Mouse (Mus musculus) megakaryocyte-erythroid progenitor cell, adult 5-6 weeks (primary cell): Measurements from ENCODE around the gene Ctnna2. TPM values are rescaled to one million over a fixed set of nuclear protein-coding genes. Genes with fewer than 3 reads are reported as not detected.

Experiments
- ATAC-seq: replicated peaks from 2 replicates; pipeline ENCODE4 v1.8.0; 2016; ENCODE audit warnings: mild to moderate bottlenecking, inconsistent platforms; ENCODE audit not compliant: severe bottlenecking, poor library complexity, low FRiP score, low TSS enrichment
- total RNA-seq, 2 experiments: library from RNA; stranded (forward) in 1 of 2; stranded (reverse) in 1 of 2; fragments of 200-1000, 215-1000 nt in 1 of 2; fragments of >200 nt in 1 of 2; fragmentation: Nextera tagmentation in 1 of 2; gene quantifications; 2 replicates each; pipeline ENCODE4 v1.2.3; 2014 to 2017

Gene Ctnna2
- total RNA-seq, 2 experiments from 2014 or later: not detected

DNA sequence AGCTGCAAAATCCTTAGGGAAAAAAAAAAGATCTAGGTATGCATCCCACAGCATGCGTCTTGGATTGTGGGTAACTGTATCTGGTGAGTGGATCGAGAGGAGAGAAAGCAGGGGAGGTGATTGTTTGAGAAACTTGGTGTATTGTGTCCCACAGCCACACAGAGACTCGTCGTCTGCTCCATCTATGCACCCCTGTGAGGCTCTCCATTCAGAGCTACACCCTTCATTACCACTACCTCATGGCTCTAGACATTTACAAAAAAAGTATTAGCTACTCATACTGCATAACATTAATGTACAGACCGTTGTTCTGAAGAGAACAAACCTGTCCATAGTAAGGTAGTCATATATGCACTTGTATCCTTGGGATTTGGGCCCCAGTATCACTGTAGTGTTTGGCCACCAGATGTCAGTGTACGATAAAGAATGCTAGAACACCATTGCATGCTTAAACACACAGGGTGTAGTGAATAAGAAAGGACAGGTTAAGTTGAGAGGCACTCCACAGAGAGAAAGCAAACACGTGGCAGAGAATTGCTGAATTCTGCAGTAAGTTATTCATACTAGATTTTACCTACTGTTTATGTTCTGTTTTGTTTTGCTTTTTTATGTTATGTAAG, 350.8 kb downstream of the Ctnna2 start:
- no peak for ATAC-seq

DNA sequence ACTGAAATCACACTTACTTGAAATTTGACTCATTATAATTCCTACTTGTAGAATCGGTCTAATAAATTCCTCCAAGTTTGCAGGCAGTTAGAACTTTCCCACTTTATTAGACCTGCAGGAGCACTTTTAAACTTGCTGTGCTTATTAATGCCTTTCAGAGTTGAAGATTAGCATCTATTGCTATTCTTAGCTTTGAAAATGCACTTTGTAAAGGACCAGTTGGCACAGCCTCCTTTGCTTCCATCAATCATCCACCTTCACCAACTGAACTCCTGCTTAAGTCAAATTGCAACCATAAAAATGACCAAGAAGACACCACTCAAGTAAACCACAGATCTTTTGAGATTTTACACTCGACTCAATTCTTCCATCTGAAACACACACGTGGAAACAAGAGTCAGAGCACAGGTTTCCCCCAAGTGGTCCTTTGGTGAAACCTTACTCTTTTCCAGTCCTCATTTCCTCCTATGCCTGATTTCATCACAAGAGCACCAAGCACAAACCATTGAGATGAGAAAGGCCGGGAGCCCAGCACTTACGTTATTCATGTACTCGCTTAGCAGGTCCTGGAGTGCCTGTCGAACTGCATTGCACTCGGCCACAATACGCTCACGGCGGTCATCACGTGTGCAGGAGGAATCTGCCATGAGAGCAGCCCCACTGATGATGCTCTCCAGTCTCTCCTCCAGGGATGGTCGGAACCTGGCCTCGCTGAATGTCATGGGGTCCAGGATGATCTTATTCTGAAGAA, 374.7 kb downstream of the Ctnna2 start:
- ATAC-seq: no peak

DNA sequence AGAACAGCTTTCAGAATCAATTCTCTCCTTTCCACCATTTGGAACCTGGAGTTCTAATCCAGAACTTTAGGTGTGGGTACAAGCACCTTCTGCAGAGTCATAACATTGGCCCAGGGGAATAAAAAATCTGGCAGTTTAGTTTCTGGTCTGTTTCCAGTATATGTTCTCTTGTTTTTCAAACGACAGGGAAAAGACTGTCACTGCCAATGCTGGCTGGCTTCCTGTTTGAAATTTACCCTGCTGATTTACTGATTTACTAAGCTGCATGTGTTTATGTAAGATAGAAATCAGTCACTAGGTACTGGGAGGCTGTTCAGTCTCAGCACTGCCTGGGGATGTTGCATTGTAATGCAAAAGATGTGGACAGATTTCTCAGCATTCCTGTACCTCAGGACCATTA, 375.6 kb downstream of the Ctnna2 start:
- ATAC-seq: no peak

DNA sequence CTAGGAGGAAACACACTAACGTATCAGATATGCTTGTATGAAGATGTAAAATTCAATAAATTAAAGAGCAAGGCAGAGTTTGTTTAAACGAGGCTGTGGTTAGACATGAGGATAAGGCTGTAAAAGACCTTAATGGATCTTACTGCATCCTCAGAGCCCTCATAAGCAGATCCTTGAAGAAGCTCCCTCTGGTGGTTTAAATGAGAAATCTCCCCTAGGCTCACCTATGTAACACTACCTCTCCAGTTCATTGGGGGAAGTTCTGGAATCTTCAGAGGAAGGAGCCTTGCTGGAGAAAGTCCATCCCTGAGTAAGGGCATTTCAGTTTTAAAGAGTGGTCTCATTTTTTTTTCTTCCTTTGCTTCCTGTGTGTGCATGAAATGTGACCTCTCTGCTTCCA, 380.3 kb downstream of the Ctnna2 start:
- ATAC-seq: no peak

DNA sequence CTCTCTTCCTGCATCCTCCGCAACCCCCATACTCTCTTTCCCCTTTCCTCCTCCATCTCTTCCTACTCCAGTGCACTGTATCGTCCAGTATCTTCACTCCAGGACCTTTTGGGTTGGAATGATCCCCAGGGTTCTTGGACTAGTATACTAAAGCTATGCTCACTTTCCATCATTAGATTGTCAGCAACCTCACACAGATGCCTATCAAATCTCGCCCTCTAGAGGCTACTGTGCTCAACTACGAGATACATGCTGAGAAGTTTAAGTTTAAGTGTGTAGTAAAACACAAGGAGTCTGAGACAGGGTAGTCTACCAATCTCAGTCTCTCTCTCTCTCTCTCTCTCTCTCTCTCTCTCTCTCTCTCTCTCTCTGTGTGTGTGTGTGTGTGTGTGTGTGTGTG, 396.9 kb downstream of the Ctnna2 start:
- ATAC-seq: no peak

DNA sequence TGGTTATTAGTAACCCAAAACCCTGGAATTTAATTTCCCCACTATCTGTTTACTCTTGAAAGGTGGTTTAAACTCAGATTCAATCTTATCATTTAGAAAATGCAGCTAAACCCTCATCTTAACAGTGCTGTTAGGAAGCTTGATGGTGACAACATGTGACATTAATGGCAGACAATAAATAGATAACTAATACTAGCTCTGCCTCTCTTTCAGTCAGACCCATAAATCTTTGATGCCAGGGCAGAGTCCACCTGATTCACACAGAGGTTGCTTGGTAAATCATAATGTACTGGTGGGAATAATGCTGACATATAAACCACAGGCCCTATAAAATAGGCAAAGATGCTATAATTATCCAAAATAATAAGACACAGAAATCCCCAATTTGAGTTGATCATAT, 398.6 kb downstream of the Ctnna2 start:
- no peak for ATAC-seq

DNA sequence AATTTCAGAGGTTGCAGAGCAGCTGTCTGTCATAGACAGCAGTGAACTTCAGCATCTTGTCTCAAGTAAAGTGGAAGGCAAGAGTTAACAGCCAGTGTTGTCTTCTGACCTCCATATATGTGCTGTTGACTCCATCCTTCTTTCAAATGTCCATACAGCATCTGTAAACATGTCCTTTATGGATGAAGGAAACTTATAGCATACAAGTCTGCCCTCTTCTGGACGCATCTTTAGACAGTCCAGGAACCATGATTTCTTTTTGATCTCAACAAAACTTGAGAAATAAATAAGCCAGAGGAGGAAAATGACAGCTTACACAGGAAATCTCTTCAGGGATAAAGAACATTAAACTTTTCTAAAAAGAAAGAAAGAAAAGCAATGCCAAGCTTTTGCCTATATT, 400.9 kb downstream of the Ctnna2 start:
- no peak for ATAC-seq

DNA sequence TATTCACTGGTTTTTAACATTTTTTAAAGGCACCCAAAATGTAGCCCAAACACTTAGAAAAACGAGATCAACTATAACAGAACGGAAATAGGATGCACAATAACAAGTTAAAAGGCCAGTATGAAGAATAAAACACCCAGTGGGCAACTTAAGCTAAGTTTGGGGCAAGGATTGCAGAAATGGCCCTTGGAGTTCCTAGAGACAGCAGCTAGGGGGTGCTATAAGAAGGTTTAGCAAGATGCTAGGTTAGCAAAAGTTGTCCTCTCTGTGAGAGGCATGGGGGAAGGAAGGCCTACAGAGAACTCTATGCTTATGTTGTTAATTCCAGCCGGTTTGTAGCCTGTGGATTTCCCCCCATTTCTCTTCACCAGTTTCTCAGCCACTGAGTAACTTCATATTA, 401.9 kb downstream of the Ctnna2 start:
- ATAC-seq: no peak

DNA sequence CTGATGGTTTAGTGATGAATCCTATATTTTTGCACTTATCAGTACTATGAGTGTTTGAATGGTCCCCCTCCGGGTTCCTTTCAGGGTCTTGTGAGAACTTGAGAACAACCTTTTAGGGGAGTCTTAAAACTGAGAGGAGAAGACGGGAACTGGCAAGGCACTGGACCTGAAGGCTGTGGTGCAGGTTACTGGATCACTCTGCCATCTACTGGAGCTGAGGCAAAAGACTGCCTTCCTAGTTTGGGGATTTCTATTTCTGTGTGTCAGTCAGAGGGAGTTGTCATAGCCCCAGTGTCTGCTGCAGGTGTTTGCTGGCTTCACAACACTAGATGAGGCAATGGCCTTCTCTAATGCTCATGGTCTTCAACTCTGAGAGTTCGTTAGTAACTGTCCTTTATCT, 406.9 kb downstream of the Ctnna2 start:
- no peak for ATAC-seq

DNA sequence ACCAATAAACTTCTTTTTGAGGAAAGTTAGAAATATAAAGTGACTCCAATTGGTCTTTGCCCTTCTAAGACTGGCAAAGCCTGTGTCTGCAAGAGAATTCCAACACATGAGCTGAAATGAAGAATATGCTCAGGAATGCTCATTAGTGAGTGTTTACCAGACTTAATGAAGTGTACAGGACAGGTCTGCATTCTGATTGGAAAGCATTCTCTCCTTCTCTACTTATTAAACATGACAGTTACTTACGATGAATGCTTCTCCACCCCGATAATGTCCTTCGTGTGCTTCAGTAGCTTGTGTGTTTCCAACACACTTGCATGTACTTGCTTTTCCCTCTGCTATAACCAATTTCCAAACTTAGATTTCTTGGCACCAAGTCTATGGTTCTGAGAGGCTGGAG, 409.6 kb downstream of the Ctnna2 start:
- ATAC-seq: no peak

DNA sequence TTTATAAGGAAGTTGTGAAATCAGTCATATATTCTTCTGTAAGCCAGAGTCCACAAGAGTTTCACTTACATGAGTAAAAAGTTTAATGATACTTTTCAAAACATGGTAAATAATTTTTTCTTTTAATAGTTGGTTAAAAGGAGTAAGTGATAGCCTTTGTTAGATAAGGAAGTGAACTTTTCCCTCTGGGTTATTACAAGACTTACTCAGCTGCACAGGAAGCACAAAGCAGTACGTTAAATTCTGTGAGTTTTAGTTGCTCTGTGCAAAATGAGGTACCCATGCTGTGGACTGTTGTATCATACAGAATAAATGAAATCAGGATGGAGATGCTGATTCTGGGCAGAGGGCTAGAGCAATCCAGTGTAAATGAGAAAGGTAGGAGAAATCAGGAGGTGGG, 423.3 kb downstream of the Ctnna2 start:
- no peak for ATAC-seq

DNA sequence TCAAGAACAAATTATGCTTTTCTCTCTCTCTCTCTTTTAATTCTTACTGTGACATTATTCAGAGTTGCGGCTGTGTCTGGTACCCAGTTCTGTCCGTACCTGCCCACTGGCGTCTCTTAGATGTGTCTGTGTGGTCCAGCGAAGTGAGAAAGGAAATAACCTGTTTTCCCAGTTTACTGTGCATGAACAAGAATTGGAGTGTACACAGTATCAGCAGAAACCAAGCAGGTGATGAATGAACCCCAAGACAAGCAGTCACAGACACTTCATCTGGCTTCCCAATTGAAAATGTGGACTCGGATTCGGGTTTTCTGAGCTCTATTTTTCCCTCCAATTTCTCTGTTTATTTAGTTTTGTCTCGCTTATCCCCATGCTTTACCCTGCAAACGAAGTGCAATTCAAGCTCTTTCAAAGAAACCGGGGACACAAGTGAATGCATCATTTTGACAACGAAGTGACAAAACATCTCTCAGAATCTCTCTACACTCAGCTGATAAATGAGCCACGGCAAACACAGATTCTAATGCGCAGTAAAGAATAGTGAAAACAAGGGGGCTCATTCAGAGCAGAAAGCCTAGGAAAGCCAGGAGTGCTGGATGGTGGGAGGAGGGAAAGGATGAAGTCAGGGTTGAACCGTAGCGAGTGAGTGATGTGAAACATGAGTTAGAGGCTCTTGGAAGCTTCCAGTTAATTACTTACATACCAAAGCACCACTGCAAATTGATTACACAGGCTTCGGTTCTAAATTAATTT, 442.3 kb downstream of the Ctnna2 start:
- ATAC-seq: no peak

DNA sequence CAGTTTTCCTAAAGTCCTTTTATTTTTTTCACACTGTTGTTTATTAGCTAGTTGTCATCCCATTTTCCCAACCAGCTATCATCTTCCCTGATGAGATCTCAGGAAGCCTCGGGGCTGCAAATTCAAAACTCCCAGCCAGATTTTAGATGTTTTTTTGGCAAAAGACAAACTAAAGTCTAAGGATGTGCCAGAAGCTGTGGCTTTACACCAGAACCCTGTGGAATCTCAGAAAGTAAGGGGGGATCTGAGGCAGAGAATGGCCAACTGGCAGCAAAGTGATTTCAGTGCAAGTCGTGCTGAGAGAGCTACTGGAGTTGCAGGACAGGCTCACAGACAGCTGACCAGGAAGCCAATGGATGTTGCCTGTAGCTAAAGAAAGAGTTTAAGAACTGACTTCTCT, 451.9 kb downstream of the Ctnna2 start:
- no peak for ATAC-seq

DNA sequence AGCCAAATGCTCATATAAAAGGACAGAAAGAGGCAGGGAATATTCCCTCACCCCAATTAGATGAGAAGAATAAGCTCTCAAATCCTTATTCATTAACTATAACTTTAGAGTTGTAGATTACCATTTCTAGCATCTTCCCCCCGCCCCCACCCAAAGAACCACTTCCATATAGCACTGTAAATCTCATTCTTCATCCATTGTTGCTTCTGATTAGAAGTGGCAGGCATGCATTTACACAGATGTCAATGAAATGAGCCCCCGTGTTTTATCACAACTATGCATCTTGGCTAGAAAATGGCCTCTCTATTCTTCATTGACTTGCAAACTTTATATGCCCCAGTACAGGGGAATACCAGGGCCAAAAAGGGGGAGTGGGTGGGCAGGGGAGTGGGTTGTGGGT, 457.7 kb downstream of the Ctnna2 start:
- ATAC-seq: no peak

DNA sequence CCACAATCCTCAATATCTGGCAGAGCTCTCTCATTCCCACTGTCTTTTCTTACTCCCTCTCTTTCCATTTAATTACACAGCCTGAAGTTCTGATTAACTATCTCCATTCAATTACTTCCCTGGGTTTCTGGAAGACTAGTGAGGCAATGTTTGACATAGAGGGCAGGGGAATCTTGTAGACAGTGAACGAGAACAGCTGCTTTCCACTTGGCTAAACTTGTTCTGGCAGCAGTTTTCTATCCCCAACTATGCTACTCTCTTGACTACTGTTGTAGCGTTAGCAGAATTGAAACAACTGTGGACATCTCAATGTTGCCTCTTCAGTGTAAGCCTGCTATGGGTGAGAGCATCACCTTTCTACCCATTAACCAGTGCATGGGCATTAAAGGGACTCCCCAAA, 463.0 kb downstream of the Ctnna2 start:
- ATAC-seq: no peak

DNA sequence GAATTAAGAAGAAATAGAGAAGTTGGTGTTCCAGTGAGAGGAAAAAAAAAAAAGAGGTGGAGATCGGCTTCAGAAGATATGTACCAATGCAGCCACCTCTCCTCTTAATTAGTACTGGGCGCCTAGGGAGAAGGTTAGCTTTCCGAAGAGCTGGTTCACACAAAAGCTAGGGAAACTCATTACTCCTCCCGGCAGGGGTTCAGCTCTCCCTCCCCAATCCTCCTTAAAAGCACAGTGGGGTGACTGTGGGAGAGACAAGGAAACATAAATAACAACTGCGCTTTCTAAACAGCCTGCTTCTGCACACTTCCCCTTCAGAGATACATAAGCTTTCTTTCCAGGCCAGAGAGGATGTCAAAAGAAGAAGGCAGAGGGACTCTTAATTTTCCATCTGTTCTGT, 467.7 kb downstream of the Ctnna2 start:
- ATAC-seq: no peak

DNA sequence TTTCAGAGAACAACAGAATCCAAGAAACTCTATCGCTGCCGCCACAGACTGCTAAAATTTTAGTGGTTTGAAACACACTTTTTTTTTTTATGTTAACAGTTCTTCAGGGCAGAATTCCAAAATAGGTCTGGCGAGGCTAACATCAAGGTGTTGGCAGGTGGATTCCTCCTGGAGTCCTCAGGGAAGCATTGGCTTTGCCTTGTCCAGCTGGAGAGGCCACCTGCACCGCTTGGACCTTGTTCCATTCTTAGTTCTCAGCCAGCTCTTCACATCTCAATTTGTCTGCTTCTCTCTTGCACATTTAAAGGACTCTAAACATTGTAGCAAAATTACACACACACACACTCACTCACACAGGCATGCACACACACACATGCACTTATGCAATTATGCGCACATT, 487.8 kb downstream of the Ctnna2 start:
- no peak for ATAC-seq

DNA sequence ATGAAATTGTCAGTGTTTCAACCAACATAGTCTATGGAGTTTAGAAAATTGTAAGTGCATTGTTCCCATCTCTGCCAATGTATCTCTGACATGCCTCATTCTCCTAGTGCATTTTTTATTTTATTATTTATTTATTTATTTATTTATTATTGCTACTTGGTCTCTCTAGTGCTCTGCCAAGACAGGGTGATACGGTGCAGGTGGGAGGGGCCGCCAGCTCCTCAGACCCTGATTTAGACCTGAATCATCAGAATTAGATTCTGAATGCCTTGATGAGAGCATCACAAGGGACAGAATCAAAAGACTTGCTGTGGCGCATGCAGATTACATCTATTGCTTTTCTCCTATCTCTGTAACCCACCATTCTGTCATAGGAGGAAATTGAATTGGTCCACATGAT, 492.8 kb downstream of the Ctnna2 start:
- ATAC-seq: no peak

DNA sequence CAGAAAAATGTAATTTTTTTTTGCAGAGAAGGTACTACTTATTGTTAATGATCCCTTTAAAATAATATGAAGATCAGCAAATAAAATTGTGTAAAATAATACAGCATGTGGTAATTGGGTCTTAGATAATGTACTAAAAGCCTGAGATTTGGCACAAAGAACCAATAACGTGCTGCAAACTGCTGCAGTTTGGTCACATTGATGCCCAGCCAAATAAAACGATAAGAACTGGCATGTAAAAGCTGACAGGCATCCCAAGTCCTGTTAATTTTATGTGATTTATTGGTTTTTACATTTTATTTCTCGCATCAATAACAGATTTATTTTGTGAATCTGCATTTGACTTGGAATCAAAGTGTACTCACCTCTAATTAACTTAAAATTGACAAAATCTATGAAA, 497.4 kb downstream of the Ctnna2 start:
- no peak for ATAC-seq

DNA sequence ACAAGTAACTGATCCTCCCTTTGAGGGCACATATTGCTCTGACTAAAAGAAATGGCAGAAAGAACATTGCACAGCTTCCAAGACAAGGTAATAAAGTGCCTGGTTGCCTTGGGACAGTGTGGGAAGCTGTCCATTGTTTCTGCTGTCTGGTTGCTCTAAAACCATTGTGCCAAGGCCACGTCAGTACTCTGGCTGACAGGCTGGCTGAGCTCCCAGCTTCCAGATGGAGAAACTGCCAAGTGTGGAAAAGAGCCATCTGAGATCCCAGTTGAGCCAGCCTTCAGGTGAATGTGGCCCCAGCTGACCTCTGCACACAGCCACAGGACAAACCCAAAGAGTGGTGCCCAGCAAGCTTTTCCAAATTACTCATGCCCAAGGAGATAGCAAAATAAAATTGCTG, 504.1 kb downstream of the Ctnna2 start:
- ATAC-seq: no peak

DNA sequence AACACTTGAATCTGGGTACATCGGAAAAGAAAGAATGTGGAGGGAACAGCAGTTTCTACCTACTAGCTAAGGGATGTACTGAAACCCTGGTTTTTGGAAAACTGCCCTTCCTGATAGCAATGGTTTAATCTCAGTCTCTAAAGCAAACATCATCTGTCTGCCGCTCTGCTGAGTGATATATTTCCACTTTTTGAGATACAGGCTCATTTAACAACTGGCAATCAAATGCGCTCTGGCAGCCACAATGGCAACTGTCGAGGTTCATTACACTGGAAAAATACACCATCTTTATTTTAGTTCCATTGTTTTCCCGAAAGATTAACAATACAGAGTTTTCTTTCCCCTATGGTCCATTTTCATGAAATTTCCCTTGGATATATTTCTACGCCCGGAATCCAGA, 506.2 kb downstream of the Ctnna2 start:
- ATAC-seq: no peak
